Mouse (Mus musculus): ENCODE results near the gene Pla2g4a. TPM values are rescaled to one million over a fixed set of nuclear protein-coding genes. Genes with fewer than 3 reads are reported as not detected.

Gene Pla2g4a
- total RNA-seq (2021) = 1 to 10 TPM; 4.3 to 4.4 TPM

DNA sequence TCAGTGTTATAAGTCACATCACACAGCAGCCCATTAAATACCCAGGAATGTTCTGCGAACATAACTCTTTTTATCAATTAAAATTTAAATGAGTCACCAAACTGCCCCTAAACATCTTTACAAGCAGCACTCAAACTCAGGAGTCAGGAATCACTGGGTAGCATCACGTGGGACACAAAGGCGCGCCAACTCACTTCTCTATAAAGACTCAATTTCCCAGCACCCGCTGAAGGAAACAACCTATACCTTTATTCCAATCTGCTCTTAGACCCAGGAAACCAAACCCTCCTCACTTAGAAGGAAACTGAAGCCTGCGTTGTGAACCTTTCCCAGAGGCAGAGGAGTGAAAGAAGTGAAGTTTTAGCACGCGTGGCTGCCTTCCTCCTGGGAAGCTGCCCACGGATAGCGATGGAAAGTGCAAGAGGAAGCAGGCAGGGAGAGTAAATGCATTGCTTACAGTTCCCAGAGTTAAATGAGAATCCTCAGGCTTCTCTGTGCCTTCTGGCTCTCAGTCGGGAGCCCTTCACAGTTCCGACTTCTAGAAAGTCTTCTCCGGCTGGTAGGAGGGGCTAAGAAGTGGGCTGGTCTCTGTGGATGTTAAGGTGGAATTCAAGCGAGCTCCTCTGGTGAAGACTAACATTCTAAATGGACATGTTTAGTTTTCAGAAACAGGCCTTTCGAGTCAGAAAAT lies at the start of gene Pla2g4a:
Gene Pla2g4a (minus strand): TSS at position 557 of the 691 bp plus-strand sequence.
- DNase-seq = peak; percentile 26

DNA sequence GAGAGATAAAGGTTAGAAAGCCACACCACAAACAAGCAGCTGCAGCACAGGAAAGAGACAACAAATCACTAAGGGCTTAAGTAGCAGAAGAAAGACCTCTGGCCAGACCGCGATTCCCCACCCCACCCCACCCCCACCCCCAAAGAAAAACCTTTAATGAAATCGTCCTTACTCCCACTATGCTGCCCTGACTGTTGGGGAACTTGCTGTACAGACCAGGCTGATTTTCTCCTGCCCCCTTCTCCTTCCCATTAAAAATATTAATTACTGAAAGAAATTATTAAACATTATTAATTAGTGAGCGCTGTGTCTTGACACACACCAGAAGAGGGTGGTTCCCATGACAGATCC lies 49.5 kb upstream of the Pla2g4a start:
- no peak for DNase-seq

DNA sequence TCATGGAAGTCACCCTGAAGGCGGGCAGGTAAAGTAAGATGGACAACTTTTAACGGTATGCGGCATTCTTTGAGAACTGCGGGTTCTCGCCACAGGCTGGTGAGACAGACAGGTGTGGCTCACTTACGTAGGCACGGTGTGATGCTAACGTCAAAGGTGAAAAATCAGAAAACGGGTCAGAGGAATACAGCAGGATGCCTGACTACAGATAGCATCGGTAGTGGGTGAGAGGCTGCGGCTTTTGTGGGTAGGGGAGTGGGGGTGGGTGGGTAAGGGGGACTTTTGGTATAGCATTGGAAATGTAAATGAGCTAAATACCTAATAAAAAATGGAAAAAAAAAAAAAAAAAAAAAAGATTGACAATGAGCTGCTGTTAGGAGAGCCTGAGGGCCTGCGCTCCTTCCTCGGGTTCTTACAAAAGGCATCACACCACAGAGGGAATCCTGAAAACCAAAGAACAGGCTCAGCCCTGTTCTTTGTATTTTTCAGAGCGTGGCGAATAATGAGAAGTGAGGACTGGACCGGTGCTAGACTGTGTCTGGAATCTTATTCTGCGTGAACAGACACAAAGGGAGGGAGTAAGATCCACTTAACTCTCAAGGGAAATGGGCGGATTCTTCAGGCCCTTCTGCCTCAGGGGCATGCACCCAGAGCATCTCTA lies 49.0 kb upstream of the Pla2g4a start:
- no peak for DNase-seq

- DNase-seq = no peak
These were observed 48.0 kb upstream of the Pla2g4a start for GRCm38 (mm10) chr1:150009134-150009533.

- no peak for DNase-seq
These were observed 14.5 kb upstream of the Pla2g4a start for GRCm38 (mm10) chr1:149975626-149976025.

DNA sequence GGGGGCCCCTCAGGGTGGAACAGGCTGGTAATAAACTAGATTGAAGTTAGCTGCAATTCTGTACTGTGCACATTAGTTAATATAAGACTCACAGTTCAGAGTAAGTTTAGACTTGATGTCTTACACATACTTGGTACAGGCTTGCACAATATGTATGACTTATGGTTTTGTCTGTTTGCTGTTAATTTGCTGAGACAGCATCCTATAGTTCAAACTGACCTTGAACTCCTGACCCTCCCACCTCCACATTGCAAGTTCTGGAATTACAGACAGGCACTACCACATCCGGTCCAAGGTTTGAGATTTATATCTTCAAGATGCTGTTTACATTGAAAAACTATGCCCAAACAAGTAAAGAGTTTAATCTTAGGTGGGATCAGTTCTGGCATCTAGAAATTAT lies 4.7 kb upstream of the Pla2g4a start:
- DNase-seq = no peak

GRCm38 (mm10) chr1:149961425-149962303 lies 574 bp upstream of the Pla2g4a start:
- no peak for DNase-seq

- no peak for DNase-seq
These were observed 839 bp downstream of the Pla2g4a start for GRCm38 (mm10) chr1:149960251-149960650.

DNA sequence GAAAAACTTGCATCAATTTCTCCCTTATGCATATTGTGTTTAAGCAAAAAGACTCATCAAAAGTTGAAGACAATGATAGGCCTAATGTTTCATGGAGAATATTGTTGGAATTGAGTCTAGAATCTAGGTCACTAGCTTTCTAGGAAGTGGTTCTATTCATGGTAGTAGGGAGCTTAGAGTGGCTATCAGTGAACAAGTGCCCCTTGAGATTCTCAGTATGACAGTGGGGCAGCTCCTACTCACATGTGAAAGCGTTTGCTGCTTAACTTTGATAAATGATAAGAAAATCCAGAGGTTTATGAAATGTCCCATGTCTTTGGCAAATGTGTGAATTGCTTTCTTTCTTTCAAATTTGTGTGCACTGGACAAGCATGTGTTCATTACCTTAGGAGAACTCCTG lies 2.0 kb downstream of the Pla2g4a start:
- no peak for DNase-seq

GRCm38 (mm10) chr1:149955482-149955881 lies 5.6 kb downstream of the Pla2g4a start:
- peak; percentile 29 for DNase-seq

DNA sequence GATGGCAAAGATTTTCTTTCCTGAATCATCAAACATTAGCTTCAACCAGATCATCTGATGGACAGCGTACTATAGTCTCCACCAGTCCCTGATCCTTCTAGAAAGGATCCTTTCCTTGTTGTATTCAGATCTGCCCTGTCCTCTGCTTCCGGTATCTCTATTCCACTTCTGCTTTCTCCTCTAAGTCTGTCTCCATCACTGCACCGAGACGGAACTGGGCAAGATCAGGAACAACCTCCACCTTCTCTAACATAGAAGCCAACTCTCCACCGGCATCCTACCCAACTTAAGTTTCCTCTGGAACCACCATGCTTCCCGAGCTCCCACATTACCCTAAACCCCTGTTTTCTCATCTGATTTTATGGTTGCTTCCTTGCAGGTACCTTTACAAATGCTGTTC lies 7.1 kb downstream of the Pla2g4a start:
- no peak for DNase-seq

DNA sequence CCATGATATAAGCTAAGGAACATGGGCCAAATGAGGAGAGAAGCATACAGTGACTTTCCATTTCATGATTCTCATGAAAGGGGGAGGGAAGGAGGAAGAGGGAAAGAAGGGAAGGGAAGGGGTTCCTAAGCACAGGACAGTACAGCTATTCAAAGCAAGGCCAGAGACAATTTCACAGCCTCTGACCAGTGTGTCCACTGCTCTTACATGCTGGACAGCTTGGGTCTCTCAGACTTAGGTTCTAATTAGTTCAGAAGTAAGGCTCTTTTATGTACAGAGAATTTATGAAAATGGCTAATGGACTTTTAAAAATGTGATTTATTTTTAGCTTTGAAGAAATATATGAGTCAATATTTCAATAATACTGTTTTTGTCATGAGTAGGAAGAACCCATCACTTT lies 9.0 kb downstream of the Pla2g4a start:
- DNase-seq = no peak

GRCm38 (mm10) chr1:149950656-149951055 lies 10.4 kb downstream of the Pla2g4a start:
- DNase-seq = no peak

- no peak for DNase-seq
These were observed 10.8 kb downstream of the Pla2g4a start for GRCm38 (mm10) chr1:149950254-149950653.

GRCm38 (mm10) chr1:149949334-149949733 lies 11.8 kb downstream of the Pla2g4a start:
- DNase-seq = no peak

- no peak for DNase-seq
These were observed 12.8 kb downstream of the Pla2g4a start for GRCm38 (mm10) chr1:149948066-149948825.

- DNase-seq = no peak
These were observed 14.1 kb downstream of the Pla2g4a start for GRCm38 (mm10) chr1:149946993-149947392.

- DNase-seq = no peak
These were observed 14.7 kb downstream of the Pla2g4a start for GRCm38 (mm10) chr1:149946432-149946831.

DNA sequence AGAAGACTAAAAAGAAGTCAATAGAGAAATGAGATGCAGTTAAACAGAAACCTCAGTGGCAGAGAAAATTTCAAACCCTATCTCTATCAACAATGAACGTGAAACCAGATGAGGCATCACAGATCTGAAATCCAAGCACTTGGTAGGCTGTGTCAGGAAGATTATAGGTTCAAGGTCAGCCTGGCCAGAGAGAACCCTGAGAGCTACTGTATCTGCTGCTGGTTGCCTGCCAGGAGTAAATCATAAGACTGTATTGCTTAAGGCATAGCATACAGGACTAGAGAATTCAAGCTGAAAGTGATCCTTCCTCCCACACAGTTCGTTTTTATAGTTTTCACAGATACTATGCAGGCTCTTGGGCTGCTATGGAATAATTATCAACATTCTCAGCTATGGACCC lies 17.5 kb downstream of the Pla2g4a start:
- DNase-seq = no peak

- no peak for DNase-seq
These were observed 20.8 kb downstream of the Pla2g4a start for GRCm38 (mm10) chr1:149940301-149940700.

DNA sequence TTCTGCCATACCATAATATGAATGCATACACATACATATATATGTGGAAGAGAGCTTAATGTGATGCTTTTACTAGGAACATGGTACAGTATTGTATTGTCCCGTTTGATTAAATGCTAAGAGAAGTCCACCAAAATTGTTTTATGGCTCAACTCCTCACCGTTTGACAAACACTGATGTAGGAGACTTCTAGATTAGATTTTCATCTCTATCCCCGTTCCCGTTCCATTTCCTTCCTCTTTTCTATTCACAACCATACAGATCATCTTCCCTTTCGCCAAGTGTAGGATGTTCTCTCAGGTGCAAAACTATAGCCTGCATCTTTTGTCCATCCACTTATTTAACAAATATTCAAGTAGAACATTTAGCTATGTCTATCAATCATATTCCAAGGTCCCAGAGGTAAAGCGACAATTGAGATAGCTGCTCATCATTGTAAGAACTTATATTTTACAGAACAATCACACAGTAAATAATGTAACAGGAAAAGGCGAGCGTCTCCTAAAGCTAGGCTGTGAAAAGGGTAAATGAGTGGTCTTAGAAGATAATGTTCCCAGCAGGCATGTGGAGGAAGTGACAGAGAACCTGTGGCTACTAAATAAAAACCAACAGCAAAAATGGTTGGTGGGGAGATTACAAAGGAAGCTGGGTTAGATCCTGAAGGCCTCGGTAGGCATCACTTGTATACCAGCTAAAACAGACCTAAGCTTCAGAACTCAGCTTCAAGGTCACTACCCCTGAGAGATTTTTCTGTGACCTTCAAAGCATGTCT lies 21.6 kb downstream of the Pla2g4a start:
- no peak for DNase-seq

DNA sequence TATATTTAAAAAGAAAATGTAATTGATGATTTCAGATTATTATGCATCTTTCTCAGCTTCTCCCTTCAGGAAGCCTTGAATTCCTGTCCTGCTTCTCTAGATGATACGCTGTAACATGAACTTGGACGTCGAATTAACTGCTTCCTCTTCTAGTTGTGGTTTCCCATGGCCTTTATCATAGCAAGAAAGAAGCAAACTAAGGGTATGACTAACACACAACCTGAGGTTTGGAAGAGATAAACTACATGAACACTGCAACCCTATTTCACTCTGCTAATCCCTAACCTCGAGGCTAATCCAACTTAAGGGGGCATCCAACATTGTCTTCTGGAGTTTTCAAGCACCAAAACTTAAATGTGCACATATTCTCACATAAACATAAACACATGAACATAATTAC lies 23.3 kb downstream of the Pla2g4a start:
- no peak for DNase-seq
